Mouse (Mus musculus): ENCODE results near the gene Was.
"Not testable (repeated sequence)": the region's sequence is repeated elsewhere in the genome, so short reads cannot be mapped to it uniquely, and the experiment has no call there.

The Was gene

DNA sequence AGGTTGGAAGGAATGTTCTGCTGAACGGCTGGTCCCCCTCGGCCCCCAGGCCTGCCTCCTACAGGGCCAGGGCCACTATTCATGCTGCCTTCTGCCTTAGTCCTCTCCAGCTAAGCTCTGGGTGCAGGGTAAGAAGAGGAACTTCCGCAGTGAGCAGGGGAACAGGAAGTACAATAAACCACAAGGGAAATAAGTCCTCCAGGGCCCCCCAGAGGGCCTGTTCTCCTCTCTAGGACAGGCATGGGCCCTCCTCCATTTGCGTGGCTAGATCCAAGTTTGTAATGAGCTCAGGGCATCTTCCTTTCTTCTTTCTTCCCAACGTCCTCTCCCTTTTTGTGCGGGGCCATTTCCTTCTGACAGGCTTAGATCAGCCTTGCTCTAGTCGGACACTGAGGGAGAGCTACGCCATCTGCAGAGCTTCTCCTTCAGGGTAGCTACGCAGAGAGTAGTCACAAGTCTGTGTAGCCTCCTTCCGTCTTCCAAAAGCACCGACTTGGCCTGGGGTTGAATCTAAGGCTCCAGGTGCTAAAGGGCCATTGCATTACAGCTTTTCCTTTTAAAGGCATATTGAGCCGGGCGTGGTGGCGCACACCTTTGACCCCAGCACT lies at the start of gene Was:
Was (minus strand) TSS at position 153 of the 608 bp plus-strand sequence.
- peak; percentile 52 to 65 for DNase-seq (ENCODE audit: low spot score in 2 of 2)

DNA sequence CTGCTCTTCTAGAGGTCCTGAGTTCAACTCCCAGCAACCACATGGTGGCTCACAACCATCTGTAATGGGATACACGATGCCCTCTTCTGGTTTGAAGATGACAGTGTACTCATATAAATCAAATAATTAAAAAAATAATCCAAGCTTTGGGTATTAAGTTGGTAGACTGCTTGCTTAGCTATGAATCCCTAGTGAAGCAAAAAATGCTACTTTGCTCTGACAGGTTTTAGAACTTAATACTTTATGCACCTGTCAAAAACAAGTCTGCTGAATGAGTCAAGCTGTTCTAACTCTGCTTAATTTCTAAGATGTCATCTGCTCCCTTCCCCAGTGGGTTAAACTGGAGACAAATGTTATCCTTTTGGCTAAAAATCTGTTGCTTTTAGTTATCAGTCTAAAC lies 49.2 kb upstream of the Was start:
- no peak for DNase-seq (ENCODE audit: low spot score in 2 of 2)

DNA sequence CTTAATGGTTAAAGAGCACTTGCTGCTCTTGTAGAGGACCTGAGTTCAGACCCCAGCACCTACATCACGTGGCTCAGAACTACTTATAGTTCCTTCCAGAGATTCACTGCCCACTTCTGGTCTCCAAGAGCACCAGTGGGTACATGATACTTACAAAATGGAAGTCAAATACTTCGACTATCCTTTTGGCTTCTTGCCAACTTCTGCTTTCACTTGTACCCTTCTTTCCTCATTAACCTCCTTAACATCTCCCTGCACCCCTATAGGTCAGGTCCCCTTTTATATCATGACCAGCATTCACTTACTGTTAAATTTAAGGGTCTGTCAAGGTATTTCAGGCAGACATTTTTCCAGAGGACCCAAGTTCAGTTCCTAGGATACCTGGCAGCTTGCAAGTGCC lies 45.6 kb upstream of the Was start:
- no peak for DNase-seq (ENCODE audit: low spot score in 2 of 2)

DNA sequence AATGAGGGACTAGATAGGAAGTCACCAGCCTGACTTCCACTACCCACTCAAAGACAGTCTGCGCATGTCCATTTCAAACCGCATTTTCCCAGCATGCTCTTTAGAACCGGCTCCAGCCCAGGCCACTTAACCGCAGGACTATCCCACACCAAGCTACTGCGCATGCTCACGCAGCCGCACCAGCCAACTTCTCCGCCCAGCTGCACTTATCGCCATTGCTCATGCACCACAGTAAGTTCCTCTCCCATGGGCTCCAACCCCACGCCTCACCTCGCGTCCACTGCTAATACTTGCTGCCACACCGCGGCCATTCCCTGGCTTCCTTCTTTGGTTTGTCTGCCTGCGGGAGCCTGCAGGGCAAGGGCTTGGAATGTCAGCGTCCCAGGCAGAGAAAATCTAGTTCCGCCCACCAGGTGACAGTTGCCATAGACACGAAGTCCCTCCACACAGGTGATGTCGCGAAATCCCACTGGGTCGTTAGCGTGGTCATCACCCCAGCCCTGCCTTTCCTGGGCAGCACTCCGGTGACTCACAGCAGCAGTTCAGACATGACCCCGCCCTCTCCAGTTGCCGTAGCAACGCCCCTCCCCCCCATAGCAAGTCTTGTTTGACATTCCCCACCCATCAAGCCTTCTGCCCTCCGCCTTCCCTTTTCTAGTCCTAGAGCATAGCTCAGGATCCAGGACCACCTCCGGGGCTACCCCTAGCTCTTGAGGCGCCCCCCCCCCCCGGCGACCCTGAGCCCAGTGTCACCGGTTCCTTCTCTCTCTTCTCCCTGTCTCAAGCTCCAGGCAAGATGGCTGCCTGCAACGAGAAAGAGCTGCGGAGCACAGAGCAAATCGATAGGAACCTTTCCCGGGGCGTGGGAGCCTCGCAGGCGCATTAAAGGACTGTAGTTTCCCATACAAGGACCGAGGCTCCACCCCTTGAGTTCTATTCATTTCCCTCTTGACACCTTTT lies 42.0 kb upstream of the Was start, which contains the start of gene Wdr13:
Wdr13 (minus strand) TSS at position 876 of the 960 bp plus-strand sequence.
- DNase-seq (ENCODE audit: low spot score in 2 of 2), result peak; percentile 90

DNA sequence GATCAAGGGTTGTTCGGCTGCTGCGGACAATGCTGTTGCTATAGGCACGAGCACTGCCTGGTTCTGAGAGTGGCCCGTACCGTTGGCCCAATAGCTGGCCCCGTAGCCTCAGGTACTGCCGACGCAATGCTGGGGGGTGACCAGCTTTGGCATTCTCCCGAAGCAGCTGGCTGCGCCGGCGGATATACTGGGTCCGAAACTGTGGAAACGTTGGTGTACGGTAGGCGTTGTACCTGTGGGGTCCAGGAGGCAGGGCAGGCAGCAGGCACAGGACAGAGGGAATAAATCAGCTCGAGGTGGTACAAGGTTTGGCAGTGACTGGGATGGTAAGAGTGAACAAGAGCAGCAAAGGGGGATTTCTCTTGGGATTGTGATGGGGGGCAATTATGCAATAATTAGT lies 41.1 kb upstream of the Was start:
- no peak for DNase-seq (ENCODE audit: low spot score in 2 of 2)

DNA sequence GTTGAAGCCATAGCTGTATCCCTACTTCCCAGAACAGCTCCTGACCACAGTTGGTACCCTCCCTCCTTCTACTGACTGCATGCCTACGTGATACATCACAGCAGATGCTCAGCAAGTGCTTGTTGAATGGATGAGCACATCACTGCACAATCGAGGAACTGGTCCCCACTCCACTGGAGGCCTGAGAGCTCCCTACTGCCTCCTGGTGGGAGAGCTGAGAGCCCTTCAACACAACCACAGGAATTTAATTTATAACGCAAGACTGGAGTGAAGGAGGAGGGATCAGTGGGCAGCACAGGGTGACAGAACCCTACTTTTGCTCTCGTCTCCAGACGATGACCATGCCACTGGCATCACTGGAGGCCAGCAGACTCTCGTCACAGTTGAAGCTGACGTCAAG lies 34.9 kb upstream of the Was start:
- DNase-seq (ENCODE audit: low spot score in 2 of 2), result peak in 1 of 2 experiments; percentile 17

DNA sequence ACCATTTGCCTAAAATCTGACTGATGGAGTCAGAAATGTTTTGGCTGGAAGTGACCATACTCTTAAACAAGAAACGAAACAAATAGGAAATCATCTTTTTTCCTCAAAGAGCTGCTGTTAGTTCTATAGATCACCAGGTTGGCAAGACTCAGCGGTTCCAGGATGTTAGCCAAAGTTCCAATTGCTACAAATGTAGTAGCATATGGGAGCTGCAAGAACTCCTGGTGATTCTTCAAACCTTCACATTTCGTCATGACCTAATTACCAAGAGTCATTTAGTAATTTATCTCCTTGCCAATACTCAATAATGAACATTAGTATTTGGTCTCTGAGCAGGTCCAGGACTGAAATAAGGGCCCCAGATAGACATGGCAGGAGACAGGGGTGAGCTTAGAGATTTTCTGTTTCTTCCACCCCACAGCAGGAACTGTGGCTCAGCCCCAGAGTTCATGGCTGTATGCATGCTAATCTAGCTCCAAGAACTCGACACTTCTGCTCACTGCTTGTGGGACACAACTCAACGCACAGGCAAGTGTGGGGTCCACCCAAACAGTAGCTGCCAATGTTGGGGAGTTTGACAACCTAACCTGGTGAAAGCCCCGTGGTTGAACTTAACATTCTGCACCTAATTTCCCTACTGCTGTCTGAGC lies 33.6 kb upstream of the Was start:
- DNase-seq (ENCODE audit: low spot score in 2 of 2), result no peak

DNA sequence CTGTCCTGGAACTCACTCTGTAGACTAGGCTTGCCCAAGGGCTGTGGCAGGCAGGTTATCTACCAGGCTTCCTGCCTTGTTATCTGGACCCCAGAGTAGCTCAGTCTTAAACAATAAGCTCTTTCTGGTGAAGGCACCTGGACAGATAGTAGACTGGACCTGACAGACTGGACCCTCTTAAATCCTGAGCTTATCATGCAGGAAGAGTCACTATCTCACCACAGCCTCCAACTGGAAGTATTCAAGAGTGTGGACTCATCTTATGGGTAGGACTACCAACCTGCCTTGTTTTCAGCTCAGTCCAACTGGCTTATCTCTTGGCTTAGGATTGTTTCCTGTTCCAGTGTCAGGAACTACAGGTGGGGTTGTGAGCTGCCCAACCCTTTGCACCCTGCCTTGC lies 27.0 kb upstream of the Was start:
- DNase-seq (ENCODE audit: low spot score in 2 of 2), result no peak

DNA sequence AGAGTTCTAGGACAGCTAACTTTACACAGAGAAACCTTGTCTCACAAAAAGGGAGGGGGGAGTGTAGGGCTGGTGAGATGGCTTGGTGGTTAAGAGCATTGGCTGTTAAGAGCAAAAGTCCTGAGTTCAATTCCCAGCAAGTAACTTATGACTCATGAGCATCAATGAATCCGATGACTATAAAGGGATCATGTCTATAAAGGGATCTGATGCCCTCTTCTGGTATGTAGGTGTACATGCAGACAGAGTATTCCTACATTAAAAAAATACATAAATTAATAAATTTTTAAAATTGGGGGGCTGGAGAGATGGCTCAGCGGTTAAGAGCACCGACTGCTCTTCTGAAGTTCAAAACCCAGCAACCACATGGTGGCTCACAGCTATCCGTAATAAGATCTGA lies 25.0 kb upstream of the Was start:
- DNase-seq (ENCODE audit: low spot score in 2 of 2), result no peak

DNA sequence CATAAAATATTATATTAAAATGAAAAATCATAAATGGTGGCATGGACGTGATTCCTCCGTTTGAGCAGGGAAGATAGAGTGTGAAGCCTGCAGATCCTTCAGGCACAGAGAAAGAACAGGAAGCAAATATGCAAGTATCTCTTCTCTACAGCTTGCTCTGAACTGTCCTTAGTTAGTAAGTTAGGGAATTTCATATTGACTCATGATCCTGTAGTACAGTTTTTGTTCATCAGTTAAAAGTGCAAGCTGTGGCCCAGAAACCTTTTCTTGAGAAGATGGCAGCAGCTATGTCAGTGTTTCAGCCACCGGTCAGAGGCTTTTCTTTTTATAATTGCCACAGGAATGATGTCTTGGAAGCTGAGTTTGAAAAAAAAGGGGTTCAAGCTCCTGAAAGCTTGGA lies 14.7 kb upstream of the Was start:
- DNase-seq (ENCODE audit: low spot score in 2 of 2), result no peak

DNA sequence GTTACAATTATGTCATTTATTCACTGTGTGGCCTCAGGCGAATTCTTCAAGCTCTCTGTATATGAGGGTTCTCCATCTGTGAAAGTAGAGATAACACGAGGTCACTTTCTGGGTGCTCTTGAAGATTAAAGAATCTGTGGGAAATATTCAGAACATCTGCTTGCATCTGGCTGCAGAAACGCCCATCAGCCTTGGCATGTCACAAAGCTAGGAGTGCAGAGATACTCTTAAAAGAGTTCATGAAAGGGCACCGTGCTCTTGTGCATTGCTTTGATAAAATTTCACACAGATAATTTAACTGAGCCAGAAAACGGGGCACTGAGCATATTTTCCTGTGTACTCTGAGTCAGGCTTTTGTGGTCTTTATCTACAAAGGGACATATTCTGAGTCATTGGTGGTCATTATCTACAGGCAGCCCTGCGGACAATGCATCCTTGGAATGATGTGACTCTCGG lies 11.9 kb upstream of the Was start:
- no peak for DNase-seq (ENCODE audit: low spot score in 2 of 2)

DNA sequence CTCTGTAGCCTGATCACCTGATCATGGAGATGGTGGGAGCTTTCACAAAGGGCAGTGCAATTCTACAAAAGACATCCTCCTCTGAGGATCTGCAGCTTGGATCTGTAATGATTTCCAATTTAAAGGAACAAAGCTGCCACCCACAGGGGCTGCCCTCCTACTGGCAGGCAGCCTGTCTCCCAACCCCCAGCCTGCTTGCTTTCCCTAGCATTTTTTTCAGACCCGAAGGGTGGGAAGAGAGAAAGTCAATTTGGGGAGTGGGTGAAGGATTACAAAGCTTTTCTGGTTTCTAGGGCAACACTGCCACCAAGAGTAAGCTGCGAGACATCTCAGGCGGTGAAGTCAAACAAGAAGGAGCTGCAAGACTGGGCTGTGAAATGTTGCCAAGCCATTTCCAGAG lies 10.7 kb upstream of the Was start:
- no peak for DNase-seq (ENCODE audit: low spot score in 2 of 2)

DNA sequence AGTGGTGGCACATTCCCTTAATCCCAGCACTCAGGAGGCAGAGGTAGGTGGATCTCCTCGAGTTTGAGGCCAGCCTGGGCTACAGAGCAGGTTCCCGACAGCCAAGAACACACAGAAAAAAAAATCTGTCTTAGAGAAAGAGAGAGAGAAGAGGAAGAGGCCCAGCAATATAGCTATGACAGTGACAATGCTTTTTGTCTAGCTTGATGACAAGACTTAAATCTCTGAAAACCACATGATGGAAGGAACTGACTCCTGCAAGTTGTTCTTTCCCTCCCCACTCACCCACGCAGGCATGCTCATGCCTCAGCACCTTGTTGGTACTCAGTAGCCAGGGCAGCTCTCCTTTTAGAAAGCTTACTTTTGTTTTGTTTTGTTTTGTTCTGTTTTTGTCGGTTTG lies 9.1 kb upstream of the Was start:
- no peak for DNase-seq (ENCODE audit: low spot score in 2 of 2)

DNA sequence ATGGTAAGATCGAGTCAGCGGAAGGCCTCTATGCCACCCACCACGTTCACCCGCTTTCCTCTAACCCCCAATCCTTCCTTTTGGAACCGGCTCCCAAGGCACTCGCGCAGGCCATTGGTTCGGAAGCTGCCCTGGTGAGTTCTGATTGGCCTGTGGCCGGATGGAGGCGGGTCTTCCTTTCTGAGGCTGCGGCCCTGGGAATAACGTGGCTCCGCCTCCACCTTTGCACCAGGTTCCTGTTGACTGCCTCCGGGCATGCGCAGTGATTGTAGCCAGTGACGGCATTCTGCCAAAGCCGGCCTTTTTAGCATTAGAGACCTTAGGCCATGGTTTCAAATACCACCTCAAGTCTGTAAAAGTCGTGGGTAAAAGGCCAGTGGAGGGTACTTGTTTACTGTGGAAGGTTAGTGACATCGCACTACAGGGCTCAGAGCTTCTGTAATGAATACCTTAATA lies 6.5 kb upstream of the Was start:
- peak; percentile 94 to 96 for DNase-seq (ENCODE audit: low spot score in 2 of 2)

DNA sequence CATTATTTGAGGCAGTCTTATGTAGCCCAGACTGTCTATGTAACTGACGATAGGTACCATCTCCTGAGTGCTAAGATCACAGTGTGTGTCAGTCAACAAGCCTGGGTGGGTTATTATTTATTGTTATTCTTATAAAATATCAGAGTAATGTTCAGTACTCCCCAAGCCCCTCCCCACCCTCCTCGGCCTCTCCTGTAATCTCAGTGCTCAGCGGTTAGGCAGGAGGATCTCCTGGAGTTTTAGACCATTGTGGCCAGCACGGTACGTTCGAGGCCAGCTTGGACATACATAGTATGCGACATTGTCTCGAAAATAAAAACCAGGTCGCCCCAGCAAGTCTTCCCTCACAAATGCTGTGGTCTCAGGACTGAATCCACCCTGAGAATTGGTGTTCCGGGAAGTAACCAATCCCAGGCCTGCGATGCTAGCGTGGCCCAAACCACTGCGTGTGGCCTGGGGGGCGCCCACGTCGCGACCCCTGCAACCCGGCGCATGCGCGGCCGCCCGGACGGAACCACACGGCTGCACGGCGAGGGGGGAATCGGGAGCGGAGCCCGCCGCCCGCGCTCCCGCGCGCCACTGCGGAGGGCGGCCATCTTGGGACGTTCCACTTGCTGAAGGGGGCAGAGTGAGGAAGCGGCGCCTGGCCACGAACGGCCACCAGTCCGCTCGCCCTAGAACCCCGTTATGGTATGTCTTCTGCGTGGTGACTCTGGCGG lies 5.9 kb upstream of the Was start:
- peak; percentile 88 to 91 for DNase-seq (ENCODE audit: low spot score in 2 of 2)

DNA sequence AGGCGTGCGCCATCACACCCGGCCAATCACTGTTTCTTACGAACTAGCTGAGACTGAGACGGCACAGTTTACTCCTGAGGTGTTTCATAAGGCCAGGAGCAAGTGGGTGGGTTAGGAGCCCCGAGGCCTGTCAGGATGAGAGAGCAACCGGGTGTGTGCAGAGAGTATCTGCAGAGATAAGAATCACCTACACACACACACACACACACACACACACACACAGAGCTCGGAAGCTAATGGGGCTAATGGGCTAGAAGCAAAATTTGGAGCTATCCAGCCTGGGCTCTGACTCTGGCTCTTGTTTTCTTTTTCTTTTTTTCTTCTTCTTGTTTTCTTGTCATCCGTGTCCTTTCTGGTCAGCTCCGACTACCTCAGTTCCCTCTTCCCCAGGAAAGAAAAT lies 5.2 kb upstream of the Was start:
- DNase-seq (ENCODE audit: low spot score in 2 of 2), result no peak

DNA sequence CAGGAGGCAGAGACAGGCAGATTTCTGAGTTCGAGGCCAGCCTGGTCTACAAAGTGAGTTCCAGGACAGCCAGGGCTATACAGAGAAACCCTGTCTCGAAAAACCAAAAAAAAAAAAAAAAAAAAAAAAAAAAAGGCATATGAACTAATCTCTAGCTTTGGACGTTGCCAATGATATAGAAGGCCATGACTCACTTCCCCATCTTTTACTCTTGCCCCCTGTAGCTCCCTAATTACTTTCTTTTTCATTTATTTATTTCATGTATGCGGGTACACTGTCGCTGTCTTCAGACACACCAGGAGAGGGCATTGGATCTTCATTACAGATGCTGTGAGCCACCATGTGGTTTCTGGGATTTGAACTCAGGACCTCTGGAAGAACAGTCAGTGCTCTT lies 653 bp upstream of the Was start:
- DNase-seq (ENCODE audit: low spot score in 2 of 2), result not testable (repeated sequence)

DNA sequence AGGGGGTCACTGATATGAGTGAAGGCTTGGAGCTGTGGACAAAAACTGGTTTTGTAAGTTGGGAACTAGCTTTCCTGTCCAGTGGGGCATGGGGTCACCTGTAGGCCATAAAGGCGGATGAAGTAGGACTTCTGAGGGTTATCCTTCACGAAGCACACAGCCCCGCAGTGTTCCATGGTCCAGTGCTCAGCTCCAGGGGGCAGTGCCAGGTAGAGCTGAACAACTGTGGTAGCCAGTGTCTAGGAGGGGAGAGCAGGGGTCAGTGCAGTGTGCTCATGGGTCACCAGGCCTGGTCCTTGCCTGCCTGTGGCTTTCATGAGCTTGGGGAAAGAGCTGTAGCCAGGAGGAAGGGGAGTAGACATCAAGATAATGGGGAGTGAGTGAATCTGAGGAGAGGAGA lies 552 bp downstream of the Was start:
- DNase-seq (ENCODE audit: low spot score in 2 of 2), result no peak

DNA sequence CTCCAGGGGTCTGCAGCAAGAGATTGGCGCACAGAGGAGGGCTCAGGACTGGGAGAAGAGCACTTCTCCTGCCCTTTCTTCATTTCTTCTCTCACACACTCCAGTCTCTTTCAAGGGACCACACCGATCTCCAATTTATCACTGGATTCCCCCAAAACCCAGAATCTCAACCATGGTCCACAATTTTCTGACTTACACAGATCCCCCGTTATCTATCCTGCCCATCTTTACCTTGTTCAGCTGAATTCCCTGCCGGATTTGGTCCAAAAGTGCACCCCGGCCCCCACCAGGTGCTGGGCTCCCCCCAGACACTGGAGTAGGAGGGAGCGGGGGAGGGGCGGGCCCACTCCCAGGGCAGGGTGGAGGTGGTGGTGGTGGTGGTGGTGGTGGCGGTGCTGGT lies 4.7 kb downstream of the Was start:
- DNase-seq (ENCODE audit: low spot score in 2 of 2), result no peak

DNA sequence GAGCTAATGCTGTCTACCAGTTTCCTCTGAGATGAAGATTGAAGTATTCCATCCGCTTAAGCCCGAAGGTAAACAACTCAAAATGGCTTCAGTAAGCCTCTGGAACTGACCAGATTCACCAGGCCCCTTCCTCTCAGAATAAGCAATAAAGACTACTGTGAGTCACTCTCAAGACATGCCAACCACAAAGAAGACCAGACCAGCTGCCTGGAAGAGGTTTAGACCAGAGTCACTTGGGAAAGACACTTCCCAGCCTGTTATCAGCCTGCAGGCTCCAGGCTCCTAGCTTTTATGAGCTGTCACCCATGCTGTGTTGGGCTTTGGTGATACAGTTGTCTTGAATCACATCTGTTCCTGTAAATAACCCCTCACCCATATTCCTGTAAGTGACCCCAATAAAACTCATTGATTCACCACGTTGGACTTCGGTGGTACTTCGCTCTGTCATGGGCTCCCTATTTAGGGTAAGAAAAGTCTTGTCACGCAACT lies 5.5 kb downstream of the Was start:
- DNase-seq (ENCODE audit: low spot score in 2 of 2), result no peak

DNA sequence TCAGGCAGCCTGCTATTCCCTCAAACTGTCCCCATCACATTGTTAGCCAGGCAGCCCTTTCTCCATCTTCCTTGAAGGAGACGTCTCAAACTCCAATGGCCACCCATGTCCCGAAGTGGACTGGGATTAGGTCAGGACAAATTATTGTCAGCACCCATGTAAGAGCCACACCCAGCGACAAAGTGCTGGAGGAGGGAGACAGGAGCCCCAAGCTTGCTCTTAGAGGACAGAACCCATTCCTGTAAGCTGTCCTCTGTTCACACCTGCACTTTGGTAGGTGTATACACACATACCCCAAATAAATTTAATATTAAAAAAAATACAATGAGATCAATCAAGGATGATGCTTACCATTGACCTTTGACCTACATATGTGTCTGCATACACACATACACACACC lies 15.2 kb downstream of the Was start:
- no peak for DNase-seq (ENCODE audit: low spot score in 2 of 2)
